Mouse (Mus musculus): Measurements from ENCODE around the gene Dlk1.
"Not testable (repeated sequence)": the region's sequence is repeated elsewhere in the genome, so short reads cannot be mapped to it uniquely, and the experiment has no call there.

Dlk1 gene

GRCm38 (mm10) chr12:109439974-109440373 lies 12.6 kb upstream of the Dlk1 start:
- DNase-seq: no peak

GRCm38 (mm10) chr12:109441366-109441765 lies 11.3 kb upstream of the Dlk1 start:
- DNase-seq: no peak

- no peak for DNase-seq
Observed at GRCm38 (mm10) chr12:109442115-109442514, 10.5 kb upstream of the Dlk1 start.

GRCm38 (mm10) chr12:109443276-109443675 lies 9.3 kb upstream of the Dlk1 start:
- DNase-seq: no peak

GRCm38 (mm10) chr12:109444999-109445398 lies 7.6 kb upstream of the Dlk1 start:
- DNase-seq: no peak

GRCm38 (mm10) chr12:109445499-109446235 lies 7.0 kb upstream of the Dlk1 start:
- DNase-seq: peak; percentile 78

GRCm38 (mm10) chr12:109446236-109446941 lies 6.2 kb upstream of the Dlk1 start:
- DNase-seq: no peak

- DNase-seq: peak; percentile 76
Observed at GRCm38 (mm10) chr12:109449421-109450411, 2.9 kb upstream of the Dlk1 start.

GRCm38 (mm10) chr12:109453065-109453997 lies 708 bp downstream of the Dlk1 start:
- peak; percentile 80 for DNase-seq

GRCm38 (mm10) chr12:109454137-109454536 lies 1.5 kb downstream of the Dlk1 start:
- DNase-seq: no peak

GRCm38 (mm10) chr12:109456531-109457202 lies 4.0 kb downstream of the Dlk1 start:
- DNase-seq: no peak

- no peak for DNase-seq
Observed at GRCm38 (mm10) chr12:109457836-109458235, 5.2 kb downstream of the Dlk1 start.

- DNase-seq: no peak
Observed at GRCm38 (mm10) chr12:109458896-109459295, 6.3 kb downstream of the Dlk1 start.

- DNase-seq: no peak
Observed at GRCm38 (mm10) chr12:109459481-109460401, 7.1 kb downstream of the Dlk1 start.

- DNase-seq: no peak
Observed at GRCm38 (mm10) chr12:109462594-109462993, 10.0 kb downstream of the Dlk1 start.

- DNase-seq: not testable (repeated sequence)
Observed at GRCm38 (mm10) chr12:109467417-109467816, 14.8 kb downstream of the Dlk1 start.

- no peak for DNase-seq
Observed at GRCm38 (mm10) chr12:109469793-109470192, 17.2 kb downstream of the Dlk1 start.

- no peak for DNase-seq
Observed at GRCm38 (mm10) chr12:109472627-109473026, 20.0 kb downstream of the Dlk1 start.

- DNase-seq: no peak
Observed at GRCm38 (mm10) chr12:109473575-109473976, 21.0 kb downstream of the Dlk1 start.

GRCm38 (mm10) chr12:109474187-109474606 lies 21.6 kb downstream of the Dlk1 start:
- DNase-seq: no peak

Data from embryo, embryonic 11 days (tissue).